Mouse (Mus musculus): ENCODE data around the gene Lgals7. TPM values are rescaled to one million over a fixed set of nuclear protein-coding genes. Genes with fewer than 3 reads are reported as not detected.

Gene Lgals7
- total RNA-seq, 1 experiment = 0.89 TPM

GRCm38 (mm10) chr7:28874565-28874964 lies 10.9 kb downstream of the Lgals7 start:
- Histone ChIP-seq H3K9me3 (ENCODE audit: control insufficient read depth, insufficient read depth, low read depth, low read length) (no peaks in the 10 kb centered on the region), H3K4me3 (ENCODE audit: insufficient read depth in 1 of 2, low read depth in 1 of 2, low read length in 2 of 2, poor library complexity in 1 of 2, severe bottlenecking in 1 of 2) (no peak overlapping the region), H3K27ac (ENCODE audit: insufficient read depth, low read depth, low read length, poor library complexity, severe bottlenecking) (no peak overlapping the region), H3K4me1 (ENCODE audit: control insufficient read depth in 2 of 2, insufficient read depth in 2 of 2, low read length in 2 of 2, poor library complexity in 1 of 2) (peaks cover 0 to 8% of the 10 kb centered on the region in 2 experiments; a peak in 1 of 4 replicates), H3K9ac (ENCODE audit: insufficient read depth, low read depth, low read length, poor library complexity, severe bottlenecking) (no peak overlapping the region), H3K36me3 (ENCODE audit: control insufficient read depth, insufficient read depth, low read length, poor library complexity, severe bottlenecking) (no peaks in the 10 kb centered on the region)
- in situ Hi-C loops (cut with MboI; ENCODE audit: low sequenced_read_pairs in 2 of 2, unreplicated experiment in 2 of 2) = no loop called here
- TF ChIP-seq HCFC1 (IDR thresholded peaks at IDR 0.05; ENCODE audit: borderline replicate concordance, insufficient read depth, low read length) = no peak
- DNase-seq (ENCODE audit: low read depth, low spot score) = no peak

- Histone ChIP-seq H3K9ac (ENCODE audit: insufficient read depth, low read depth, low read length, poor library complexity, severe bottlenecking) (no peak overlapping the region), H3K4me3 (ENCODE audit: insufficient read depth in 1 of 2, low read depth in 1 of 2, low read length in 2 of 2, poor library complexity in 1 of 2, severe bottlenecking in 1 of 2) (no peak overlapping the region), H3K36me3 (ENCODE audit: control insufficient read depth, insufficient read depth, low read length, poor library complexity, severe bottlenecking) (no peaks in the 10 kb centered on the region), H3K27ac (ENCODE audit: insufficient read depth, low read depth, low read length, poor library complexity, severe bottlenecking) (no peak overlapping the region), H3K9me3 (ENCODE audit: control insufficient read depth, insufficient read depth, low read depth, low read length) (no peaks in the 10 kb centered on the region), H3K4me1 (ENCODE audit: control insufficient read depth in 2 of 2, insufficient read depth in 2 of 2, low read length in 2 of 2, poor library complexity in 1 of 2) (peaks cover 0 to 16% of the 10 kb centered on the region in 2 experiments; a peak in 1 of 4 replicates)
- in situ Hi-C loops (cut with MboI; ENCODE audit: low sequenced_read_pairs in 2 of 2, unreplicated experiment in 2 of 2) = no loop called here
- no peak for DNase-seq (ENCODE audit: low read depth, low spot score)
- TF ChIP-seq MAFK (IDR thresholded peaks at IDR 0.05; ENCODE audit: insufficient read depth, low read depth, low read length) (no peak), ZNF384 (IDR thresholded peaks at IDR 0.05; ENCODE audit: low read depth, low read length) (no peak), CHD2 (IDR thresholded peaks at IDR 0.05; ENCODE audit: low read depth, low read length) (no peak), HCFC1 (IDR thresholded peaks at IDR 0.05; ENCODE audit: borderline replicate concordance, insufficient read depth, low read length) (no peak), ZC3H11A (IDR thresholded peaks at IDR 0.05; ENCODE audit: borderline replicate concordance, low read depth, low read length) (no peak)
Observed at GRCm38 (mm10) chr7:28876099-28876498, 12.4 kb downstream of the Lgals7 start.

- TF ChIP-seq MAFK (IDR thresholded peaks at IDR 0.05; ENCODE audit: insufficient read depth, low read depth, low read length) (peak; percentile 65; the same call in 1 of the 2 replicates), ZC3H11A (IDR thresholded peaks at IDR 0.05; ENCODE audit: borderline replicate concordance, low read depth, low read length) (no peak), ZNF384 (IDR thresholded peaks at IDR 0.05; ENCODE audit: low read depth, low read length) (no peak; the same call in 1 of the 2 replicates), CHD2 (IDR thresholded peaks at IDR 0.05; ENCODE audit: low read depth, low read length) (no peak)
- no peak for DNase-seq (ENCODE audit: low read depth, low spot score)
- no peak overlapping the region for H3K9ac ChIP-seq (ENCODE audit: insufficient read depth, low read depth, low read length, poor library complexity, severe bottlenecking)
- in situ Hi-C loops (cut with MboI; ENCODE audit: low sequenced_read_pairs in 2 of 2, unreplicated experiment in 2 of 2) = no loop called here
- no peak overlapping the region for H3K27ac ChIP-seq (ENCODE audit: insufficient read depth, low read depth, low read length, poor library complexity, severe bottlenecking)
- peaks cover 0 to 24% of the 10 kb centered on the region in 2 experiments; a peak in 2 of 4 replicates for H3K4me1 ChIP-seq (ENCODE audit: control insufficient read depth in 2 of 2, insufficient read depth in 2 of 2, low read length in 2 of 2, poor library complexity in 1 of 2)
- no peaks in the 10 kb centered on the region for H3K36me3 ChIP-seq (ENCODE audit: control insufficient read depth, insufficient read depth, low read length, poor library complexity, severe bottlenecking)
- H3K9me3 ChIP-seq (ENCODE audit: control insufficient read depth, insufficient read depth, low read depth, low read length) = no peaks in the 10 kb centered on the region
- no peak overlapping the region for H3K4me3 ChIP-seq (ENCODE audit: insufficient read depth in 1 of 2, low read depth in 1 of 2, low read length in 2 of 2, poor library complexity in 1 of 2, severe bottlenecking in 1 of 2)
Observed at GRCm38 (mm10) chr7:28877155-28877554, 13.5 kb downstream of the Lgals7 start.

GRCm38 (mm10) chr7:28877856-28878255 lies 14.2 kb downstream of the Lgals7 start:
- H3K9ac ChIP-seq (ENCODE audit: insufficient read depth, low read depth, low read length, poor library complexity, severe bottlenecking) = no peak overlapping the region
- no peak overlapping the region for H3K27ac ChIP-seq (ENCODE audit: insufficient read depth, low read depth, low read length, poor library complexity, severe bottlenecking)
- no peaks in the 10 kb centered on the region for H3K36me3 ChIP-seq (ENCODE audit: control insufficient read depth, insufficient read depth, low read length, poor library complexity, severe bottlenecking)
- H3K9me3 ChIP-seq (ENCODE audit: control insufficient read depth, insufficient read depth, low read depth, low read length) = no peaks in the 10 kb centered on the region
- no peak overlapping the region for H3K4me3 ChIP-seq (ENCODE audit: insufficient read depth in 1 of 2, low read depth in 1 of 2, low read length in 2 of 2, poor library complexity in 1 of 2, severe bottlenecking in 1 of 2)
- DNase-seq (ENCODE audit: low read depth, low spot score) = no peak
- in situ Hi-C loops (cut with MboI; ENCODE audit: low sequenced_read_pairs in 2 of 2, unreplicated experiment in 2 of 2) = no loop called here
- H3K4me1 ChIP-seq (ENCODE audit: control insufficient read depth in 2 of 2, insufficient read depth in 2 of 2, low read length in 2 of 2, poor library complexity in 1 of 2) = peaks cover 0 to 24% of the 10 kb centered on the region in 2 experiments; a peak in 2 of 4 replicates
- TF ChIP-seq ZC3H11A (IDR thresholded peaks at IDR 0.05; ENCODE audit: borderline replicate concordance, low read depth, low read length) = no peak

- DNase-seq (ENCODE audit: low read depth, low spot score) = peak; percentile 56
- Histone ChIP-seq H3K4me3 (ENCODE audit: insufficient read depth in 1 of 2, low read depth in 1 of 2, low read length in 2 of 2, poor library complexity in 1 of 2, severe bottlenecking in 1 of 2) (no peak overlapping the region), H3K9me3 (ENCODE audit: control insufficient read depth, insufficient read depth, low read depth, low read length) (no peaks in the 10 kb centered on the region), H3K9ac (ENCODE audit: insufficient read depth, low read depth, low read length, poor library complexity, severe bottlenecking) (no peak overlapping the region), H3K4me1 (ENCODE audit: control insufficient read depth in 2 of 2, insufficient read depth in 2 of 2, low read length in 2 of 2, poor library complexity in 1 of 2) (peaks cover 0 to 24% of the 10 kb centered on the region in 2 experiments; a peak in 2 of 4 replicates), H3K36me3 (ENCODE audit: control insufficient read depth, insufficient read depth, low read length, poor library complexity, severe bottlenecking) (no peaks in the 10 kb centered on the region; the same call in 1 of the 2 replicates), H3K27ac (ENCODE audit: insufficient read depth, low read depth, low read length, poor library complexity, severe bottlenecking) (no peak overlapping the region)
- TF ChIP-seq ZC3H11A (IDR thresholded peaks at IDR 0.05; ENCODE audit: borderline replicate concordance, low read depth, low read length) (no peak), MAFK (IDR thresholded peaks at IDR 0.05; ENCODE audit: insufficient read depth, low read depth, low read length) (no peak), CHD2 (IDR thresholded peaks at IDR 0.05; ENCODE audit: low read depth, low read length) (no peak), ZNF384 (IDR thresholded peaks at IDR 0.05; ENCODE audit: low read depth, low read length) (no peak), HCFC1 (IDR thresholded peaks at IDR 0.05; ENCODE audit: borderline replicate concordance, insufficient read depth, low read length) (no peak)
- in situ Hi-C loops (cut with MboI; ENCODE audit: low sequenced_read_pairs in 2 of 2, unreplicated experiment in 2 of 2) = no loop called here
Observed at GRCm38 (mm10) chr7:28879606-28880005, 16.0 kb downstream of the Lgals7 start.

Measured in ES-E14 (cell line).